18 mouse cellular contexts compared by ENCODE assay signal in the genomic region with DNA sequence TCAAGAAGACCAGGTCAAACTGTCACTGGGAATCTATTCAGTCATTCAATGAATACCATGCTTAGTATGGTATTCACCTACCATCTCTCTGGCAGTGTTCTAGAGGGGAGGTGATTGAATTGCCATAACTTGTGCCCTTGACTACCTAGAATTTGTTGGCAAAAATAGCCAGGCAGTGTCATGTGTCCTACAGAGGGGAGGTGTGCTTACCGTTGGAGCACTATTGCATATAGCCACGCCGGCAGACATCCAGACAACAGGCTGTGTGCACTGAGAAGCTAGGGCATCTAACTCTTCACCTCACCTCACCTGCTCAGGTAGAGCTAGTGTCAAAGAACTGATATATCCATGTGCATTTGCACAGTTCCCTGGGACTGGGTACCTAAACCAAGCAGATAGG.
DNase-seq lines count a peak whose midpoint lies in the region; ATAC-seq and TF ChIP-seq lines count a peak whose summit lies in the region.
"Had no signal": no experiment of that assay in that cellular context is flagged by ENCODE, and none has a peak within 500 bp of the region (broad histone marks: within the 10 kb centered on the region; RNA-seq: fewer than 3 reads in every experiment).

No protein-coding gene starts in this region.

- TF ChIP-seq EP300 in ES-Bruce4 (IDR thresholded peaks at IDR 0.05; ENCODE audit: insufficient read depth, low read depth, low read length) = no peak

- no peak overlapping the region for H3K9ac ChIP-seq in embryonic facial prominence, embryonic 14.5 days (ENCODE audit: low read depth, low read length)
- H3K9ac ChIP-seq in hindbrain, embryonic 16.5 days (ENCODE audit: low read depth, low read length) = no peak overlapping the region
- no peak overlapping the region for H3K9ac ChIP-seq in ES-Bruce4 (ENCODE audit: low read depth, poor library complexity, severe bottlenecking)
- no peak overlapping the region for H3K9ac ChIP-seq in forebrain, postnatal 0 days
- H3K9ac ChIP-seq: forebrain, embryonic 13.5 days; heart, embryonic 12.5 days; liver, postnatal 0 days had no signal

- no peak for ATAC-seq in embryonic facial prominence, embryonic 14.5 days (ENCODE audit: low read depth)
- peak; percentile 32; the same call in 1 of the 2 replicates for ATAC-seq in hindbrain, embryonic 16.5 days
- ATAC-seq in forebrain, postnatal 0 days = no peak
- ATAC-seq: midbrain, embryonic 16.5 days; Patski had no signal

- no peak for DNase-seq in embryonic facial prominence, embryonic 14.5 days (ENCODE audit: low spot score)
- no peak for DNase-seq in embryonic facial prominence, embryonic 10.5 days (ENCODE audit: low spot score)
- DNase-seq in hindbrain, embryonic 10.5 days (ENCODE audit: low spot score) = no peak
- DNase-seq in forebrain, postnatal 0 days = no peak
- DNase-seq in cerebellum, adult 11 months = no peak
- DNase-seq: adrenal gland, adult 8-10 months; cerebellum, postnatal 10 days; heart, postnatal 4 days; layer of hippocampus, postnatal 36 days; liver, postnatal 0 days; thymus, adult 2 months had no signal

- H3K9me3 ChIP-seq in embryonic facial prominence, embryonic 14.5 days (ENCODE audit: control insufficient read depth, low read length) = no peaks in the 10 kb centered on the region
- H3K9me3 ChIP-seq in embryonic facial prominence, embryonic 10.5 days = no peaks in the 10 kb centered on the region
- H3K9me3 ChIP-seq in hindbrain, embryonic 16.5 days (ENCODE audit: control insufficient read depth, low read length) = no peaks in the 10 kb centered on the region
- no peaks in the 10 kb centered on the region for H3K9me3 ChIP-seq in hindbrain, embryonic 10.5 days
- no peaks in the 10 kb centered on the region for H3K9me3 ChIP-seq in ES-Bruce4 (replicated peaks; ENCODE audit: control insufficient read depth, insufficient read depth, low read length, poor library complexity, severe bottlenecking)
- no peaks in the 10 kb centered on the region for H3K9me3 ChIP-seq in forebrain, postnatal 0 days (ENCODE audit: low read length)
- H3K9me3 ChIP-seq: forebrain, embryonic 13.5 days; heart, embryonic 12.5 days had no signal

- TF ChIP-seq CTCF in ES-Bruce4 (IDR thresholded peaks at IDR 0.05; ENCODE audit: low read depth, low read length) = no peak
- no peak for TF ChIP-seq CTCF in forebrain, postnatal 0 days (IDR thresholded peaks at IDR 0.05; ENCODE audit: low read depth)

- peaks cover 10% of the 10 kb centered on the region; the same call in 1 of the 2 replicates for H3K4me1 ChIP-seq in embryonic facial prominence, embryonic 14.5 days (ENCODE audit: control insufficient read depth, insufficient read depth, low read length)
- peaks cover 13% of the 10 kb centered on the region for H3K4me1 ChIP-seq in embryonic facial prominence, embryonic 10.5 days
- H3K4me1 ChIP-seq in hindbrain, embryonic 16.5 days (ENCODE audit: control insufficient read depth, insufficient read depth, low read depth, low read length) = no peaks in the 10 kb centered on the region
- H3K4me1 ChIP-seq in hindbrain, embryonic 10.5 days (replicated peaks) = peaks cover 9% of the 10 kb centered on the region
- H3K4me1 ChIP-seq in ES-Bruce4 (ENCODE audit: control insufficient read depth, insufficient read depth, low read length) = peaks cover 3% of the 10 kb centered on the region
- H3K4me1 ChIP-seq in forebrain, postnatal 0 days (ENCODE audit: insufficient read depth) = no peaks in the 10 kb centered on the region
- H3K4me1 ChIP-seq: forebrain, embryonic 13.5 days had no signal

- H3K27ac ChIP-seq in embryonic facial prominence, embryonic 14.5 days (replicated peaks; ENCODE audit: low read depth, low read length) = peak overlapping the region; percentile 21; the same call in 1 of the 2 replicates
- no peak overlapping the region for H3K27ac ChIP-seq in embryonic facial prominence, embryonic 10.5 days (replicated peaks)
- H3K27ac ChIP-seq in hindbrain, embryonic 16.5 days (ENCODE audit: low read depth, low read length) = no peak overlapping the region
- no peak overlapping the region for H3K27ac ChIP-seq in hindbrain, embryonic 10.5 days
- H3K27ac ChIP-seq in ES-Bruce4 (ENCODE audit: insufficient read depth, low read length) = 0 out of 2 replicates have a peak overlapping the region, but pooled peaks have one; percentile 4
- peak overlapping the region; percentile 82 for H3K27ac ChIP-seq in macrophage
- H3K27ac ChIP-seq in forebrain, postnatal 0 days (ENCODE audit: low read depth, low read length) = no peak overlapping the region
- H3K27ac ChIP-seq: forebrain, embryonic 13.5 days had no signal

- H3K27me3 ChIP-seq in embryonic facial prominence, embryonic 14.5 days (replicated peaks; ENCODE audit: control insufficient read depth, insufficient read depth, low read length) = no peaks in the 10 kb centered on the region
- no peaks in the 10 kb centered on the region for H3K27me3 ChIP-seq in embryonic facial prominence, embryonic 10.5 days (replicated peaks; ENCODE audit: low read depth, poor library complexity, severe bottlenecking)
- no peaks in the 10 kb centered on the region for H3K27me3 ChIP-seq in hindbrain, embryonic 16.5 days (replicated peaks; ENCODE audit: control insufficient read depth, insufficient read depth, low read length)
- H3K27me3 ChIP-seq in hindbrain, embryonic 10.5 days (ENCODE audit: insufficient read depth, poor library complexity, severe bottlenecking) = no peaks in the 10 kb centered on the region
- no peaks in the 10 kb centered on the region for H3K27me3 ChIP-seq in ES-Bruce4 (ENCODE audit: control insufficient read depth, insufficient read depth, low read length, poor library complexity, severe bottlenecking)
- H3K27me3 ChIP-seq in forebrain, postnatal 0 days (ENCODE audit: insufficient read depth, low read length) = no peaks in the 10 kb centered on the region
- H3K27me3 ChIP-seq: forebrain, embryonic 13.5 days; heart, embryonic 12.5 days; Patski had no signal

- 74% methylated on average over 3 of the region's 3 CpGs for WGBS in embryonic facial prominence, embryonic 14.5 days
- 82% methylated on average over 3 of the region's 3 CpGs for WGBS in embryonic facial prominence, embryonic 10.5 days
- WGBS in hindbrain, embryonic 16.5 days = 98% methylated on average over 3 of the region's 3 CpGs
- 86% methylated on average over 3 of the region's 3 CpGs for WGBS in hindbrain, embryonic 10.5 days
- 100% methylated on average over 3 of the region's 3 CpGs for WGBS in macrophage (ENCODE audit: missing documents)
- WGBS in forebrain, postnatal 0 days = 90% methylated on average over 3 of the region's 3 CpGs

- H3K79me2 ChIP-seq in macrophage (ENCODE audit: inconsistent target) = no peaks in the 10 kb centered on the region

- no peak overlapping the region for H3K4me3 ChIP-seq in embryonic facial prominence, embryonic 14.5 days (ENCODE audit: low read depth, low read length)
- H3K4me3 ChIP-seq in embryonic facial prominence, embryonic 10.5 days = no peak overlapping the region
- no peak overlapping the region for H3K4me3 ChIP-seq in hindbrain, embryonic 16.5 days (ENCODE audit: low read length)
- H3K4me3 ChIP-seq in hindbrain, embryonic 10.5 days = no peak overlapping the region
- H3K4me3 ChIP-seq in ES-Bruce4 (ENCODE audit: low read depth, low read length) (no peak overlapping the region), macrophage (ENCODE audit: inconsistent target) (no peak overlapping the region)
- no peak overlapping the region for H3K4me3 ChIP-seq in forebrain, postnatal 0 days (ENCODE audit: low read depth, low read length)
- H3K4me3 ChIP-seq: forebrain, embryonic 13.5 days; heart, embryonic 12.5 days had no signal

- TF ChIP-seq POLR2A in ES-Bruce4 (IDR thresholded peaks at IDR 0.05; ENCODE audit: insufficient read depth, low read length) = no peak

- H3K4me2 ChIP-seq in embryonic facial prominence, embryonic 14.5 days (ENCODE audit: low read depth, low read length) = no peak overlapping the region
- no peak overlapping the region for H3K4me2 ChIP-seq in hindbrain, embryonic 16.5 days (ENCODE audit: low read length)
- H3K4me2 ChIP-seq in forebrain, postnatal 0 days (ENCODE audit: low read depth) = no peak overlapping the region
- H3K4me2 ChIP-seq: forebrain, embryonic 13.5 days; heart, embryonic 12.5 days had no signal

- no peaks in the 10 kb centered on the region for H3K36me3 ChIP-seq in embryonic facial prominence, embryonic 14.5 days (ENCODE audit: control insufficient read depth, insufficient read depth, low read length)
- no peaks in the 10 kb centered on the region for H3K36me3 ChIP-seq in embryonic facial prominence, embryonic 10.5 days (replicated peaks)
- H3K36me3 ChIP-seq in hindbrain, embryonic 16.5 days (ENCODE audit: control insufficient read depth, insufficient read depth, low read length) = no peaks in the 10 kb centered on the region
- H3K36me3 ChIP-seq in hindbrain, embryonic 10.5 days = no peaks in the 10 kb centered on the region
- no peaks in the 10 kb centered on the region for H3K36me3 ChIP-seq in ES-Bruce4 (ENCODE audit: control insufficient read depth, insufficient read depth, low read length, poor library complexity, severe bottlenecking)
- no peaks in the 10 kb centered on the region for H3K36me3 ChIP-seq in macrophage (ENCODE audit: inconsistent target)
- H3K36me3 ChIP-seq in forebrain, postnatal 0 days (ENCODE audit: insufficient read depth) = no peaks in the 10 kb centered on the region
- H3K36me3 ChIP-seq: heart, embryonic 12.5 days had no signal

Comparison
In these comparisons a context has a peak if more than half of its experiments do, and no peak if none do; other contexts are left out.
1. H3K27ac ChIP-seq: peak in embryonic facial prominence, embryonic 14.5 days (single experiment), ES-Bruce4 (single experiment) and macrophage (single experiment); none in embryonic facial prominence, embryonic 10.5 days (single experiment), hindbrain, embryonic 16.5 days (single experiment), hindbrain, embryonic 10.5 days (single experiment) and forebrain, postnatal 0 days (single experiment).